Comparison of ENCODE assay signal across 13 mouse cellular contexts in genomic region chr6:67229521-67229920, GRCm38 (mm10). TPM values are rescaled to one million over a fixed set of nuclear protein-coding genes. Genes with fewer than 3 reads are reported as not detected.
DNase-seq lines count a peak whose midpoint lies in the region; ATAC-seq and TF ChIP-seq lines count a peak whose summit lies in the region.
"Had no signal": no experiment of that assay in that cellular context is flagged by ENCODE, and none has a peak within 500 bp of the region (broad histone marks: within the 10 kb centered on the region; RNA-seq: fewer than 3 reads in every experiment).

No protein-coding gene starts in this region.

- no peak for DNase-seq in heart, postnatal 36 days
- DNase-seq in CH12.LX (ENCODE audit: extremely low read depth) (no peak), MEL (ENCODE audit: low read depth, low spot score) (no peak)
- DNase-seq in kidney, adult 18-20 months: no peak
- no peak for DNase-seq in natural killer cell, adult 2 months (ENCODE audit: low spot score in 2 of 2)
- DNase-seq: cerebellum, adult 11-12 months; kidney, adult 8-10 months had no signal

- in situ Hi-C loops in CH12.LX (cut with MboI; ENCODE audit: low pct_ligation_motif_present, low pct_unique_long_range_greater_than_20kb, low sequenced_read_pairs): no loop called here

- no peak overlapping the region for H3K4me3 ChIP-seq in heart, embryonic 12.5 days
- no peak overlapping the region for H3K4me3 ChIP-seq in CH12.LX (replicated peaks in 1 of 3; ENCODE audit: low read depth in 2 of 3, low read length in 2 of 3, poor library complexity in 1 of 3)
- H3K4me3 ChIP-seq in MEL (ENCODE audit: control insufficient read depth in 1 of 2, insufficient read depth in 1 of 2, low read depth in 2 of 2, low read length in 2 of 2): no peak overlapping the region
- no peak overlapping the region for H3K4me3 ChIP-seq in heart, embryonic 16.5 days (ENCODE audit: low read length)
- H3K4me3 ChIP-seq: myocyte had no signal

- no peaks in the 10 kb centered on the region for H3K36me3 ChIP-seq in heart, embryonic 12.5 days
- H3K36me3 ChIP-seq in CH12.LX (replicated peaks in 1 of 2; ENCODE audit: control insufficient read depth in 1 of 2, insufficient read depth in 1 of 2, low read length in 1 of 2) (no peaks in the 10 kb centered on the region), MEL (ENCODE audit: control insufficient read depth in 1 of 2, insufficient read depth in 2 of 2, low read length in 2 of 2) (peaks cover 0 to 2% of the 10 kb centered on the region in 2 experiments; a peak in 1 of 4 replicates)
- no peaks in the 10 kb centered on the region for H3K36me3 ChIP-seq in heart, embryonic 16.5 days (ENCODE audit: control insufficient read depth, insufficient read depth)
- H3K36me3 ChIP-seq: hindbrain, embryonic 13.5 days had no signal

- TF ChIP-seq CTCF in CH12.LX (conservative IDR thresholded peaks at IDR 0.05 in 1 of 2, IDR thresholded peaks at IDR 0.05 in 1 of 2; ENCODE audit: low read depth in 2 of 2, low read length in 2 of 2) (no peak), MEL (IDR thresholded peaks at IDR 0.05 in 2 of 3, conservative IDR thresholded peaks at IDR 0.05 in 1 of 3; ENCODE audit: control insufficient read depth in 1 of 3, insufficient read depth in 1 of 3, low read depth in 2 of 3, low read length in 3 of 3, poor library complexity in 1 of 3, severe bottlenecking in 1 of 3) (no peak)

- no peak overlapping the region for H3K27ac ChIP-seq in heart, embryonic 12.5 days (ENCODE audit: poor library complexity, severe bottlenecking)
- H3K27ac ChIP-seq in CH12.LX (ENCODE audit: insufficient read depth, low read depth) (no peak overlapping the region), MEL (ENCODE audit: control insufficient read depth, low read depth, low read length) (no peak overlapping the region)
- H3K27ac ChIP-seq in heart, embryonic 16.5 days (ENCODE audit: low read length): peak overlapping the region; percentile 68
- H3K27ac ChIP-seq: hindbrain, embryonic 13.5 days had no signal

- H3K4me1 ChIP-seq in heart, embryonic 12.5 days (replicated peaks): peaks cover 16% of the 10 kb centered on the region
- H3K4me1 ChIP-seq in CH12.LX (ENCODE audit: control insufficient read depth in 1 of 2, insufficient read depth in 2 of 2) (no peaks in the 10 kb centered on the region), MEL (ENCODE audit: control insufficient read depth in 1 of 2, insufficient read depth in 2 of 2, low read length in 2 of 2) (no peaks in the 10 kb centered on the region)
- peaks cover 19% of the 10 kb centered on the region for H3K4me1 ChIP-seq in heart, embryonic 16.5 days (ENCODE audit: control insufficient read depth, insufficient read depth, low read length)

- dilution Hi-C loops in CH12.LX (cut with MboI; ENCODE audit: extremely low pct_ligation_motif_present, extremely low pct_unique_long_range_greater_than_20kb, low sequenced_read_pairs): no loop called here

- no peak overlapping the region for H3K9ac ChIP-seq in heart, embryonic 12.5 days
- H3K9ac ChIP-seq in CH12.LX (ENCODE audit: insufficient read depth, low read depth) (no peak overlapping the region), MEL (ENCODE audit: control insufficient read depth, low read depth, low read length, poor library complexity, severe bottlenecking) (no peak overlapping the region)
- no peak overlapping the region for H3K9ac ChIP-seq in heart, embryonic 16.5 days (ENCODE audit: low read length)
- H3K9ac ChIP-seq: lung, embryonic 14.5 days had no signal

- TF ChIP-seq RAD21 in CH12.LX (IDR thresholded peaks at IDR 0.05; ENCODE audit: low read depth, low read length) (no peak), MEL (IDR thresholded peaks at IDR 0.05; ENCODE audit: low read depth, low read length) (no peak)

- H3K9me3 ChIP-seq in heart, embryonic 12.5 days (replicated peaks): no peaks in the 10 kb centered on the region
- no peaks in the 10 kb centered on the region for H3K9me3 ChIP-seq in CH12.LX (replicated peaks; ENCODE audit: low read length)
- H3K9me3 ChIP-seq in MEL (replicated peaks; ENCODE audit: insufficient read depth, low read length): no peaks in the 10 kb centered on the region
- H3K9me3 ChIP-seq in heart, embryonic 16.5 days (replicated peaks; ENCODE audit: control insufficient read depth, low read length): no peaks in the 10 kb centered on the region
- H3K9me3 ChIP-seq: hindbrain, embryonic 13.5 days had no signal

- TF ChIP-seq EP300 in CH12.LX (IDR thresholded peaks at IDR 0.05; ENCODE audit: low read length): no peak
- no peak for TF ChIP-seq EP300 in MEL (IDR thresholded peaks at IDR 0.05; ENCODE audit: low read depth in 1 of 2, low read length in 2 of 2)

- ATAC-seq in heart, embryonic 12.5 days (ENCODE audit: insufficient number of reproducible peaks, low FRiP score): no peak
- no peak for ATAC-seq in heart, embryonic 16.5 days (replicated peaks; ENCODE audit: extremely low read depth, insufficient read depth, low FRiP score)
- no peak for ATAC-seq in megakaryocyte, adult 5-6 weeks (ENCODE audit: poor library complexity, severe bottlenecking)

- peak overlapping the region; percentile 44 for H3K4me2 ChIP-seq in heart, embryonic 12.5 days
- H3K4me2 ChIP-seq in CH12.LX (ENCODE audit: insufficient read depth, low read depth, poor library complexity, severe bottlenecking): peak overlapping the region; percentile 87
- peak overlapping the region; percentile 61; the same call in 1 of the 2 replicates for H3K4me2 ChIP-seq in heart, embryonic 16.5 days (ENCODE audit: low read depth, low read length)

- 22% methylated on average over 9 of the region's 9 CpGs for WGBS in heart, embryonic 12.5 days
- 24% methylated on average over 9 of the region's 9 CpGs for WGBS in heart, embryonic 16.5 days

- H3K27me3 ChIP-seq in heart, embryonic 12.5 days (replicated peaks): no peaks in the 10 kb centered on the region
- H3K27me3 ChIP-seq in CH12.LX (replicated peaks): no peaks in the 10 kb centered on the region
- peaks cover 2 to 3% of the 10 kb centered on the region in 2 experiments for H3K27me3 ChIP-seq in MEL (ENCODE audit: control insufficient read depth in 1 of 2, insufficient read depth in 2 of 2, low read length in 2 of 2)
- H3K27me3 ChIP-seq in heart, embryonic 16.5 days (ENCODE audit: control insufficient read depth, insufficient read depth, low read length): no peaks in the 10 kb centered on the region

- H3K79me2 ChIP-seq in CH12.LX (replicated peaks; ENCODE audit: control insufficient read depth, extremely low read depth, insufficient read depth, poor library complexity, severe bottlenecking): no peaks in the 10 kb centered on the region
- no peaks in the 10 kb centered on the region for H3K79me2 ChIP-seq in MEL (ENCODE audit: control insufficient read depth, insufficient read depth, low read length, poor library complexity)

- TF ChIP-seq POLR2A in CH12.LX (IDR thresholded peaks at IDR 0.05; ENCODE audit: low read depth, low read length): no peak
- TF ChIP-seq POLR2A in MEL (IDR thresholded peaks at IDR 0.05; ENCODE audit: control insufficient read depth in 1 of 2, insufficient read depth in 1 of 2, low read depth in 1 of 2, low read length in 2 of 2, poor library complexity in 1 of 2): no peak

- intact Hi-C loops in heart, postnatal 36 days (cut with DNase I): loop anchor here (2.0 kb wide), 1 partner anchor 37 kb away; no protein-coding TSS in a partner anchor

TF ChIP-seq in CH12.LX, 34 proteins besides CTCF, POLR2A, EP300 and RAD21:
- TF ChIP-seq USF1 (IDR thresholded peaks at IDR 0.05; ENCODE audit: low read depth, low read length) (no peak), ZKSCAN1 (IDR thresholded peaks at IDR 0.05; ENCODE audit: borderline replicate concordance, low read depth, low read length) (no peak), E2F4 (IDR thresholded peaks at IDR 0.05; ENCODE audit: insufficient replicate concordance, low read depth, low read length) (no peak), SIN3A (IDR thresholded peaks at IDR 0.05; ENCODE audit: low read length) (no peak), MXI1 (IDR thresholded peaks at IDR 0.05; ENCODE audit: low read depth, low read length) (no peak), GABPA (IDR thresholded peaks at IDR 0.05; ENCODE audit: insufficient replicate concordance, low read depth, low read length) (no peak), USF2 (conservative IDR thresholded peaks at IDR 0.05; ENCODE audit: low read depth, low read length) (no peak), RCOR1 (conservative IDR thresholded peaks at IDR 0.05; ENCODE audit: low read depth, low read length) (no peak), SMC3 (IDR thresholded peaks at IDR 0.05; ENCODE audit: low read depth, low read length) (no peak), BHLHE40 (IDR thresholded peaks at IDR 0.05; ENCODE audit: low read depth, low read length) (no peak), MAFK (IDR thresholded peaks at IDR 0.05; ENCODE audit: insufficient replicate concordance, low read length) (no peak)

TF ChIP-seq in MEL, 35 proteins besides CTCF, POLR2A, EP300 and RAD21:
- no peak for TF ChIP-seq TCF12 (IDR thresholded peaks at IDR 0.05; ENCODE audit: low read depth, low read length)
- no peak for TF ChIP-seq MYB (IDR thresholded peaks at IDR 0.05; ENCODE audit: low read depth, low read length)
- TF ChIP-seq GATA1 (IDR thresholded peaks at IDR 0.05; ENCODE audit: low read depth, low read length): peak; percentile 26; the same call in 1 of the 2 replicates
- no peak for TF ChIP-seq MXI1 (IDR thresholded peaks at IDR 0.05; ENCODE audit: low read depth, low read length)

RNA-seq across cellular contexts. Expression of gene Serbp1, which starts 8.5 kb away (rescaled TPM):
- polyA plus RNA-seq in heart, embryonic 12.5 days (2016; fragmentation: Nextera tagmentation; extraction: Ambion mirVana): 405 and 423 TPM in 2 replicates
- 100 to 1,000 TPM; 201 to 234 TPM for total RNA-seq in heart, postnatal 36 days (2021)
- total RNA-seq in CH12.LX (2012; rRNA removed) (835 and 931 TPM in 2 replicates), CH12.LX (2014; rRNA removed) (828 and 923 TPM in 2 replicates), MEL (2012; rRNA removed) (1,043 and 1,179 TPM in 2 replicates)
- polyA plus RNA-seq in CH12.LX (2012; ENCODE audit: insufficient read length, low read depth) (2,454 and 2,884 TPM in 2 replicates), MEL (2012; ENCODE audit: insufficient read depth in 1 of 2, insufficient read length in 2 of 2, low read depth in 1 of 2, low replicate concordance in 2 of 2, missing spikeins in 1 of 2) (1,000 to 10,000 TPM; 1,049 to 1,809 TPM)
- polyA plus RNA-seq in heart, embryonic 16.5 days (2015; fragmentation: Nextera tagmentation; extraction: Ambion mirVana): 294 and 331 TPM in 2 replicates
- 412 and 434 TPM in 2 replicates for total RNA-seq in megakaryocyte, adult 5-6 weeks (2015)
- 996 and 1,021 TPM in 2 replicates for total RNA-seq in megakaryocyte, adult 5-6 weeks (2017)
